Mouse (Mus musculus) intestine, embryonic 15.5 days (tissue): Measurements from ENCODE around the gene Grm7. TPM values are rescaled to one million over a fixed set of nuclear protein-coding genes. Genes with fewer than 3 reads are reported as not detected.

Source experiments
- ATAC-seq: fragments of 200-750 bp; cut with Nextera tagmentation; 2 replicates; pipeline ENCODE4 v1.8.0; 2017; ENCODE audit warnings: moderate TSS enrichment, moderate library complexity
- H3K27ac ChIP-seq: fragments of 300-500 bp; sonication (generic); 2 replicates; pipeline ENCODE4 v1.5.1; 2015; ENCODE audit warnings: mild to moderate bottlenecking, inconsistent platforms
- H3K27me3 ChIP-seq: fragments of 300-500 bp; sonication (generic); replicated peaks from 2 replicates; pipeline ENCODE4 v1.6.1; 2015; ENCODE audit warnings: inconsistent platforms
- H3K36me3 ChIP-seq: fragments of 300-500 bp; sonication (generic); 2 replicates; pipeline ENCODE4 v1.6.1; 2015; ENCODE audit warnings: inconsistent platforms
- H3K4me1 ChIP-seq: fragments of 300-500 bp; sonication (generic); replicated peaks from 2 replicates; pipeline ENCODE4 v1.6.1; 2015; ENCODE audit warnings: inconsistent platforms
- H3K4me2 ChIP-seq: fragments of 300-500 bp; sonication (generic); replicated peaks from 2 replicates; pipeline ENCODE4 v1.6.1; 2015; ENCODE audit warnings: mild to moderate bottlenecking, inconsistent platforms
- H3K4me3 ChIP-seq: fragments of 300-500 bp; sonication (generic); replicated peaks from 2 replicates; pipeline ENCODE4 v1.5.1; 2015; ENCODE audit warnings: inconsistent platforms
- H3K9ac ChIP-seq: fragments of 300-500 bp; sonication (generic); 2 replicates; pipeline ENCODE4 v1.6.1; 2015; ENCODE audit warnings: inconsistent platforms
- H3K9me3 ChIP-seq: fragments of 300-500 bp; sonication (generic); 2 replicates; pipeline ENCODE4 v1.6.1; 2016; ENCODE audit warnings: inconsistent platforms
- WGBS: fragments of 180-500 bp; shearing (Covaris S2); methylation state at CpG from one replicate; pipeline ENCODE4 v1.1.7; 2015; 5-methylcytosine and 5-hydroxymethylcytosine counted together
- polyA plus RNA-seq: library from polyadenylated mRNA; unstranded; fragments of >200 nt; fragmentation: Nextera tagmentation; extraction: Ambion mirVana; gene quantifications from 2 replicates; pipeline ENCODE4 v1.2.1, GENCODE M21; 2015

Gene Grm7
- polyA plus RNA-seq, 1 experiment from 2014 or later, result 1.9 TPM

- H3K27me3 ChIP-seq, result no peaks in the 10 kb centered on the region
- H3K27ac ChIP-seq, result no peak overlapping the region
- no peak overlapping the region for H3K4me2 ChIP-seq
- H3K9ac ChIP-seq, result no peak overlapping the region
- no peak for ATAC-seq
- H3K9me3 ChIP-seq, result no peaks in the 10 kb centered on the region
- 42% methylated on average over 2 of the region's 2 CpGs for WGBS
- H3K4me3 ChIP-seq, result no peak overlapping the region
- no peaks in the 10 kb centered on the region for H3K36me3 ChIP-seq
- H3K4me1 ChIP-seq, result no peaks in the 10 kb centered on the region
Measured at GRCm38 (mm10) chr6:111045896-111046295, 400.5 kb downstream of the Grm7 start.

GRCm38 (mm10) chr6:111049247-111049646 is 403.9 kb downstream of the Grm7 start:
- ATAC-seq, result no peak

GRCm38 (mm10) chr6:111054001-111054975 is 408.9 kb downstream of the Grm7 start:
- no peak overlapping the region for H3K27ac ChIP-seq
- no peak overlapping the region for H3K4me2 ChIP-seq
- H3K36me3 ChIP-seq, result no peaks in the 10 kb centered on the region
- no peak overlapping the region for H3K4me3 ChIP-seq
- WGBS, result 56% methylated on average over 7 of the region's 7 CpGs
- no peak for ATAC-seq
- H3K27me3 ChIP-seq, result no peaks in the 10 kb centered on the region
- H3K9ac ChIP-seq, result no peak overlapping the region
- H3K4me1 ChIP-seq, result no peaks in the 10 kb centered on the region
- no peaks in the 10 kb centered on the region for H3K9me3 ChIP-seq

More at GRCm38 (mm10) chr6:111049247-111049646, 403.9 kb downstream of the Grm7 start:
- Histone ChIP-seq H3K9ac (no peak overlapping the region), H3K27ac (no peak overlapping the region), H3K27me3 (no peaks in the 10 kb centered on the region), H3K9me3 (no peaks in the 10 kb centered on the region), H3K36me3 (no peaks in the 10 kb centered on the region), H3K4me2 (no peak overlapping the region), H3K4me1 (no peaks in the 10 kb centered on the region), H3K4me3 (no peak overlapping the region)

- no peak overlapping the region for H3K4me2 ChIP-seq
- 85% methylated on average over 3 of the region's 3 CpGs for WGBS
- H3K27ac ChIP-seq, result no peak overlapping the region
- H3K4me1 ChIP-seq, result no peaks in the 10 kb centered on the region
- no peak overlapping the region for H3K4me3 ChIP-seq
- no peak for ATAC-seq
- no peaks in the 10 kb centered on the region for H3K36me3 ChIP-seq
- H3K27me3 ChIP-seq, result no peaks in the 10 kb centered on the region
- no peak overlapping the region for H3K9ac ChIP-seq
- no peaks in the 10 kb centered on the region for H3K9me3 ChIP-seq
Measured at GRCm38 (mm10) chr6:111057798-111058197, 412.4 kb downstream of the Grm7 start.

GRCm38 (mm10) chr6:111060004-111060403 is 414.6 kb downstream of the Grm7 start:
- H3K4me2 ChIP-seq, result no peak overlapping the region
- H3K36me3 ChIP-seq, result no peaks in the 10 kb centered on the region
- H3K9ac ChIP-seq, result no peak overlapping the region
- WGBS, result 84% methylated on average over 4 of the region's 4 CpGs
- H3K4me1 ChIP-seq, result no peaks in the 10 kb centered on the region
- no peak overlapping the region for H3K4me3 ChIP-seq
- H3K27me3 ChIP-seq, result no peaks in the 10 kb centered on the region
- no peak for ATAC-seq
- H3K27ac ChIP-seq, result no peak overlapping the region
- H3K9me3 ChIP-seq, result no peaks in the 10 kb centered on the region

- no peak overlapping the region for H3K4me2 ChIP-seq
- H3K4me3 ChIP-seq, result no peak overlapping the region
- no peak overlapping the region for H3K27ac ChIP-seq
- WGBS, result 74% methylated on average over 3 of the region's 3 CpGs
- no peaks in the 10 kb centered on the region for H3K36me3 ChIP-seq
- no peaks in the 10 kb centered on the region for H3K27me3 ChIP-seq
- H3K9ac ChIP-seq, result no peak overlapping the region
- no peaks in the 10 kb centered on the region for H3K9me3 ChIP-seq
- ATAC-seq, result no peak
- H3K4me1 ChIP-seq, result no peaks in the 10 kb centered on the region
Measured at GRCm38 (mm10) chr6:111084569-111084968, 439.2 kb downstream of the Grm7 start.

GRCm38 (mm10) chr6:111094818-111095217 is 449.4 kb downstream of the Grm7 start:
- H3K27me3 ChIP-seq, result no peaks in the 10 kb centered on the region
- no peak overlapping the region for H3K4me2 ChIP-seq
- H3K27ac ChIP-seq, result no peak overlapping the region
- no peak overlapping the region for H3K4me3 ChIP-seq
- no peaks in the 10 kb centered on the region for H3K4me1 ChIP-seq
- no peak overlapping the region for H3K9ac ChIP-seq
- H3K36me3 ChIP-seq, result no peaks in the 10 kb centered on the region
- 72% methylated on average over 1 of the region's 1 CpGs for WGBS
- ATAC-seq, result no peak
- no peaks in the 10 kb centered on the region for H3K9me3 ChIP-seq

GRCm38 (mm10) chr6:111105485-111105884 is 460.1 kb downstream of the Grm7 start:
- Histone ChIP-seq H3K4me3 (no peak overlapping the region), H3K27ac (no peak overlapping the region), H3K4me1 (no peaks in the 10 kb centered on the region), H3K9me3 (no peaks in the 10 kb centered on the region), H3K36me3 (no peaks in the 10 kb centered on the region), H3K27me3 (no peaks in the 10 kb centered on the region), H3K9ac (no peak overlapping the region), H3K4me2 (no peak overlapping the region)
- 76% methylated on average over 1 of the region's 1 CpGs for WGBS
- ATAC-seq, result no peak

GRCm38 (mm10) chr6:111161037-111161436 is 515.7 kb downstream of the Grm7 start:
- Histone ChIP-seq H3K4me3 (no peak overlapping the region), H3K27me3 (no peaks in the 10 kb centered on the region), H3K4me1 (no peaks in the 10 kb centered on the region), H3K9me3 (no peaks in the 10 kb centered on the region), H3K4me2 (no peak overlapping the region), H3K27ac (no peak overlapping the region), H3K9ac (no peak overlapping the region), H3K36me3 (no peaks in the 10 kb centered on the region)
- WGBS, result 82% methylated on average over 1 of the region's 1 CpGs
- no peak for ATAC-seq

- WGBS, result 84% methylated on average over 3 of the region's 3 CpGs
- no peak for ATAC-seq
- H3K36me3 ChIP-seq, result no peaks in the 10 kb centered on the region
Measured at GRCm38 (mm10) chr6:111195333-111195732, 550.0 kb downstream of the Grm7 start.

GRCm38 (mm10) chr6:111221083-111221729 is 575.8 kb downstream of the Grm7 start:
- no peak for ATAC-seq
- Histone ChIP-seq H3K9ac (no peak overlapping the region), H3K36me3 (no peaks in the 10 kb centered on the region), H3K4me2 (no peak overlapping the region), H3K27ac (no peak overlapping the region), H3K9me3 (no peaks in the 10 kb centered on the region), H3K4me1 (no peaks in the 10 kb centered on the region), H3K4me3 (no peak overlapping the region), H3K27me3 (no peaks in the 10 kb centered on the region)
- 75% methylated on average over 6 of the region's 6 CpGs for WGBS

More at GRCm38 (mm10) chr6:111195333-111195732, 550.0 kb downstream of the Grm7 start:
- H3K9me3 ChIP-seq, result no peaks in the 10 kb centered on the region
- H3K4me3 ChIP-seq, result no peak overlapping the region
- H3K27ac ChIP-seq, result no peak overlapping the region
- no peak overlapping the region for H3K9ac ChIP-seq
- H3K4me2 ChIP-seq, result no peak overlapping the region
- no peaks in the 10 kb centered on the region for H3K27me3 ChIP-seq
- H3K4me1 ChIP-seq, result no peaks in the 10 kb centered on the region

GRCm38 (mm10) chr6:111255215-111255614 is 609.8 kb downstream of the Grm7 start:
- no peak for ATAC-seq
- 86% methylated on average over 5 of the region's 5 CpGs for WGBS
- no peak overlapping the region for H3K27ac ChIP-seq

More at GRCm38 (mm10) chr6:111255215-111255614, 609.8 kb downstream of the Grm7 start:
- Histone ChIP-seq H3K4me1 (no peaks in the 10 kb centered on the region), H3K36me3 (no peaks in the 10 kb centered on the region), H3K4me3 (no peak overlapping the region), H3K27me3 (no peaks in the 10 kb centered on the region), H3K9ac (no peak overlapping the region), H3K4me2 (no peak overlapping the region), H3K9me3 (no peaks in the 10 kb centered on the region)
